Mouse (Mus musculus): ENCODE data around the gene Zfp984. TPM values are rescaled to one million over a fixed set of nuclear protein-coding genes. Genes with fewer than 3 reads are reported as not detected.
"Not testable (repeated sequence)": the region's sequence is repeated elsewhere in the genome, so short reads cannot be mapped to it uniquely, and the experiment has no call there.

The Zfp984 gene
- total RNA-seq, 2 experiments from 2014 or later: 1.6 to 2.1 TPM

GRCm38 (mm10) chr4:147793390-147793916, 16.1 kb downstream of the Zfp984 start:
- H3K4me3 ChIP-seq; H3K27ac ChIP-seq; DNase-seq (ENCODE audit: extremely low spot score in 1 of 2, low spot score in 2 of 2); intact Hi-C loops (cut with DNase I): not testable (repeated sequence)

- DNase-seq (ENCODE audit: extremely low spot score in 1 of 2, low spot score in 2 of 2); H3K4me3 ChIP-seq; H3K27ac ChIP-seq; intact Hi-C loops (cut with DNase I): not testable (repeated sequence)
These were observed 17.9 kb downstream of the Zfp984 start for GRCm38 (mm10) chr4:147791729-147792128.

GRCm38 (mm10) chr4:147746255-147746654, 63.3 kb downstream of the Zfp984 start:
- DNase-seq (ENCODE audit: extremely low spot score in 1 of 2, low spot score in 2 of 2); H3K4me3 ChIP-seq; intact Hi-C loops (cut with DNase I); H3K27ac ChIP-seq: not testable (repeated sequence)

GRCm38 (mm10) chr4:147738636-147739369, 70.8 kb downstream of the Zfp984 start:
- H3K4me3 ChIP-seq; H3K27ac ChIP-seq; intact Hi-C loops (cut with DNase I): not testable (repeated sequence)

More at GRCm38 (mm10) chr4:147738636-147739369, 70.8 kb downstream of the Zfp984 start:
- not testable (repeated sequence) for DNase-seq (ENCODE audit: extremely low spot score in 1 of 2, low spot score in 2 of 2)

Other genes starting within 250 kb of the Zfp984 start
- under 1 TPM; 0.27 to 0.30 TPM for gene Zfp979, start 167.3 kb downstream of the Zfp984 start, total RNA-seq (2021)
- gene Zfp534, start 107.2 kb downstream of the Zfp984 start, total RNA-seq (2021): not detected
- gene Zfp933, start 38.6 kb upstream of the Zfp984 start, total RNA-seq (2021): 10 to 100 TPM; 18.2 to 21.5 TPM
- 10 to 100 TPM; 18.6 to 20.3 TPM for gene Miip, start 59.0 kb upstream of the Zfp984 start, total RNA-seq (2021)
- gene Fv1, start 59.2 kb upstream of the Zfp984 start, total RNA-seq (2021): 10 to 100 TPM in 1 of 2 experiments, 1 to 10 TPM in 1; 9.9 to 11.8 TPM
- gene Mfn2, start 94.9 kb upstream of the Zfp984 start, total RNA-seq (2021): 100 to 1,000 TPM; 181 to 199 TPM
- gene Plod1, start 127.0 kb upstream of the Zfp984 start, total RNA-seq (2021): 10 to 100 TPM; 14.2 to 14.4 TPM
- gene 2510039O18Rik, start 131.1 kb upstream of the Zfp984 start, total RNA-seq (2021): 10 to 100 TPM; 28.9 to 31.2 TPM
- not detected for gene Nppb, start 176.0 kb upstream of the Zfp984 start, total RNA-seq (2021)
- gene Nppa, start 190.9 kb upstream of the Zfp984 start, total RNA-seq (2021): not detected
- 10 to 100 TPM; 81.4 to 84.4 TPM for gene Clcn6, start 229.0 kb upstream of the Zfp984 start, total RNA-seq (2021)
- gene Mthfr, start 229.3 kb upstream of the Zfp984 start, total RNA-seq (2021): 10 to 100 TPM; 30.7 to 32.0 TPM